Mouse (Mus musculus): ENCODE results near the gene Eid2b. TPM values are rescaled to one million over a fixed set of nuclear protein-coding genes. Genes with fewer than 3 reads are reported as not detected.

Gene Eid2b
- total RNA-seq, 2 experiments from 2014 or later = 40.5 to 41.4 TPM

DNA sequence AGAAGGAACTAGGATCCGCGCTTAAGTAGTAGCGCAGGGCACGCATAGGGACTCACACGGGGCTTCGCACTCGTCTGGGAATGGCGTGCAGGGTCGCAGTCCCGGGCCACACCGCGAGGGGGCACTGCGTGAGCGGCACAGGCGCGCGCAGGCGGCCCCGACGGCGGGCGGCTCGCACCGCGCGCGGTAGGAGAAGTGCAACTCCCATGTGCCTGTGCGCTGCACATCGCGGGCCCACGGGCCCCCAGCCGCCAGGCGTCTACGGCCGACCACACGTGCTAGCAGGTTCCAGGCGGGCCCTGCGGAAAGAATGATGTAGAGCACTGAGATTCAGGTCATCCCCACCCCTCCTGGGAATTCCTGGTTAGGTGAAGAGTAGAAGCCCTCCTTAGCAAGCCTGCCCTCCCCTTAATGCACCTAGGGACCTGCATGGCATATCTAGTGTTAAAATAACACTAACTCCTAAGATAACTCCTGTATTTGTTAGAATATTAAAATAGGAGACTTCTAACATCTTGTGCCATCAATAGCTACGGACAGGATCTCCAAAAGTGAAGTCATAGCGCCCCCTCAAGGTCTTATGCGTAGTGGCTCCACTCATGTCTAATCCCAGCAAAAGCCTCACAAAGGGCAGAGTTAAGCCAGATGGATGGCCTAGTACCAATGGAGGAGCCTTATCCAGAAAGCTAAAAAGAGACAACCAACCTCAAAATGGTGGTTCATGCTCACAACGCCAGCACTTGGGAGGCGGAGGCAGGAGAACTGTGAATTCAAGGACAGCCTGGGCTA lies 21.5 kb downstream of the Eid2b start:
- DNase-seq (ENCODE audit: low spot score in 2 of 2) = peak; percentile 45 to 69

DNA sequence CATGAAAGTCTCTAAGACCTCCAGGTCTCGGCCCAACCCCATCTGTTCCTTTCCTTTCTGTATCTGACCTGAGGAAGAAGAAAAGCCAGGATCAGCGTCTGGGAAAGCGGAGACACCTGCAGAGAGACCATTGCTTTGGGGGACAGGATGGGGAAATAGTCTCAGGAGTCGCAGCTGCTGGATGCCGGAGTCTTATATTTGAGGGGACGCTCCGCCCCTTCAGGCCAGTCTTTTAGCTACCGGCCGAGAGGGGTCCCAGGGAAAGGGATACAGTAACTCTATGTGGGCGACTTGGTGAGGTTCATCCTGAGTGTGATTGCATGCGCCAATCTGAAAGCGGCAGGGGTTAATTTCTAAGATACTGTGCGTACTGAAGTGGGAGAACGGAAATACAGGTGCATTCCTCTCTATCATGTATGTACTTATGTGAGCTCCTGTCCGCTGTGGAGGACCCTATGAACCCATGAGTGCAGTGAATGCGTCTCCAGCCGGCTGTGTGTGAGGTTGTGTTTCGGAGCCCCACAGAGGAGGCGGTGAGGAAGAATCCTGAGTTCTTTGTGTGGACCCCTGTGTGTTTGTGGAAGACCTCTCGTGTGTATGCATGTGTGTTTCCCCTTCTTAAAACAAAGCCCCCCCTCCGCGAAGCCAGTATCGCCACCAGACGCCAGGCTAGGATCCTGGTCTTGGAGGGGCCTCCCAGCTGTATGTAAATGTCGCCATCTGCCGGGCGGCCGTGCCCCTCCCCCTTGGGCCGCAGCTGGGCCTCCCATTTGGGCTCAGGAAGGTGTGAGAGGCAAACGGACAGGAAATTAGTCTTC lies 24.3 kb downstream of the Eid2b start, which contains the start of gene Dll3:
Dll3 (minus strand) TSS at position 623 of the 818 bp plus-strand sequence.
- peak in 1 of 2 experiments; percentile 45 for DNase-seq (ENCODE audit: low spot score in 2 of 2)

DNA sequence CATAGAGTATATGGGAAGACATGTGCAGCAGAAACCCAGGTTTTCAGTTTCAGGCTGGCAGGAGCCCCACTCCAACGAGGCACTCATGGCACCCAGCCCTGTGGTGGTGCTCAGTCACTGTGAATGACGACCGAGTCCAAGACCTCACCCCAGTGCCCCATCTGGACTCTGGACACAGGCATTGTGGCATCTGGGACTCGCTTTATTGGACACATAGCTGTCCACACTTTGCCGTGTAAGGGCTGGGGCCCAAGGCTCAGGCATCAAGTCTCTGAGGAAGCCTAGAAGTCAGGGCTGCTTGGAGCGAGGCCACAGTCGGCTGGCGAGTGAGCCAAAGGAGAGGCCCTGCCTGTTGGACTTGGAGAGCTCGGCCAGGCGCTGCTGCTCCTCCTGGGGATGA lies 28.1 kb downstream of the Eid2b start:
- no peak for DNase-seq (ENCODE audit: low spot score in 2 of 2)

DNA sequence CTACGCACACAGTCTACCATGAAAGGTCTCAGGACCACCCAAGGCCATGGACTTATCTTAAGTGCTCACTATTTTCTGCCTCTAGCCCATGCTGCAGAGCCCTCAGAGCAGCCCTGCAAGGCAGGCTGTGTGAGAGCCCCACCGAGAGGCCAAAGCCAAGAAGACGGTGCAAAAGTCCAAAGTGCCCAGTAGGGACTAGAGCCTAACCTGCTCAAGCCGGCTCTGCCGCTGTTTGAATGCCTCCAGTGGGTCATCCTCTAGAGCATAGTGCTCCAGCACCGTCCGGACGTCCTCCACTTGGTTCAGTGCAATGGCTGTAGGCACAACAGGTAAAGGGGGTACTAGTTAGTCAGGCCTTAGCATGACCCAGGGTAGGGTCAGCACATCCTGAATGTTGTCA lies 28.7 kb downstream of the Eid2b start:
- DNase-seq (ENCODE audit: low spot score in 2 of 2) = no peak

DNA sequence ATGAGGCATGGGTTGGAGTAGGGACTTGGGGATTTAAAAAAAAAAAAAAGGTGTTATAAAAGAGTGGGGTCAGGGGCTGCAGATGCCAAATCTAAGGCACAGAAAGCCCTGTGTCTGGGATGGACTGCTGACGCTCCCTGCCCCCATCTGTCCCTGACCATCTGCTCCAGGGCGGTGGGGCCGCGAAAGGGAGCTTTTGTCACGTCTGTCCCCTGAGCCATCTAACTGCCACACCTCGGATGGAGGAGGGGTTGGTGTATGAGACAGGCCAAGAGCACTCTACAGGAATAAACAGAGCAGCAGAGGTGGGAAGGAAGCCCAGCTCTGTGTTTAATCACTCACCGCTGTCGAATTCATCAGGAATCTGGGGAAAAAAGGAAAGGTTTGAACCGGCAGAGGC lies 32.2 kb downstream of the Eid2b start:
- no peak for DNase-seq (ENCODE audit: low spot score in 2 of 2)

DNA sequence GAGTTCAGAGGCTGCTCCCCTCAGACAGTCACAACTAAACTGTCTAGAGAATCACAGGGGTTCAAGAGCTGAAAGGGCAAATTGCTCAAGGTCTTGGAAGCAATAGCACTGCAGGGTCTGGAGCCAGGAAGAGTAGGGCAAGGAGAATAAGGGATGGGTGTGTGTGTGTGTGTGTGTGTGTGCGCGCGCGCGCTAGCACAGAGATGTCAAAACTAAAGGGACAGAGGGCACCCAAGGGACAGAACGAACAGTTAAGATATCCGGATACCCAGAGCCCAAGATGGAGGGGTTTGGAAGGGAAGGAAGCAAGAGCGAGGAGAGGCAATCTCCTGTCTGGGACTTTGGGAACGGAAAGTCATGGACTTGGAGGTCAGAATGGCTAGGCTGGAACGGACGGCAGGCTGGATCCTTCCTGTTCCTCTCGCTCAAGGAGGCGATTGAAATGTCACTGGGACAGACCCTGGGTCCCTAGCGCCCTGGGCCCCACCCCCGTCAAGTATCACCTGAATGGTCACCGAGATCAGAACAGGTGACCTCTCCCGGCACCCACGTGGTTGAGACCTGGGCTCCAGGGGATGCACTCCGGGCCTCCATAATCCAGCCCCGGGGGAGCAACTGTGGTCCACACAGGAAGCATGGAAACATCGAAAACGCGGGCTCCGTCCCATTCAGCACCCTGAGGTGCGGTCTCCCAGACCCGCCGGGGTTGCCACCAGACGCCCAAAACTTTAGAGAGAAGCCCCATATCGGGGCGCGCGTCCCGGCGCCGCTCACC lies 33.8 kb downstream of the Eid2b start:
- no peak for DNase-seq (ENCODE audit: low spot score in 2 of 2)

DNA sequence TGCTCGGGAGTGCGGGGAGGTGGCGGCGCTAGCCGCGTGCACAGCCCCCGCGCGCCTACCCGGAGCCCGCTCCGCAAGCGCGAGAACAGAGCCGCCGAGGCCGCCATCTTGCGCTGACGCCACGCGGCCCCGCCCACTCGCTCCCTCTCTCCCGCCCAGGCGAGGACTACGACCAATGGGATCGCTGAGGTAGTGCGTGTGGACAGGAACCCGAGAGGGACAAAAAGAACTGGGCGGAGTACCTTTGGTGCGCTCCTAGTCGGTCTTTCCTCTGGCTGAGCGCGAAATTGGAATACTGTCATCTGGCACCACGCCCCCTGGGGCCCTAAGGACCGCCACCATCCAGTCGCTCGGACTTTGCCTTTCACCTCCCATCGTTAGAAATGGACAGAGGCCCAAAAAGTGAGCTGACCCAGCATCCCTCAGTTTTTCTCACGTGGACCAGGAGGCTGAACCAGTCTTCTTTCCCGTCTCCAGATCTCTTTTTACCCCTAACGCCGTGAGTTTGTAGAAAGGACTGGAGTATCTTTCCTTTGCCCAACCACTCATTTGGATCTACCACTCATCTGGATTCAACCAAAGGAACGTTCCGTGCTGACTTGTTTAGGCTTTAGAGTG lies 34.5 kb downstream of the Eid2b start, which contains the start of gene Timm50:
Timm50 (minus strand) TSS at position 147 of the 618 bp plus-strand sequence.
- DNase-seq (ENCODE audit: low spot score in 2 of 2) = peak; percentile 97 to 99

DNA sequence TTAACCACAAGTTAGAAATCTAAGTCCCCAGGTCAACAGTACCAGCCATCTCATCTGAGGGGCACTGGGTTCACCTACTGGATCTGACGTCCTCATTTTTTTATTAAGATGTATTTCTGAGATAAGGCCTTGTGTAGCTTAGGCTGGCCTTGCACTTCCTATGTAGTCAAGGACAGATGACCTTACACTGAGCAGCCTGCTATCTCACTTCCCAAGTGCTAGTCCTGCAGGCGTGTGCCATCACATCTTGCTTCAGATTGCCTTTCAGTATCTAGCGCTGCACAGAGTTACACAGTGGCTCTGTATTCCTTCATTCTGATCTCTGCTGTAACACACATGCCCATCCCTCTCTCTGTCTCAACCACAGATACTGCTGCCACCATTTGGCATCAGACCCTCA lies 40.5 kb downstream of the Eid2b start:
- DNase-seq (ENCODE audit: low spot score in 2 of 2) = no peak

DNA sequence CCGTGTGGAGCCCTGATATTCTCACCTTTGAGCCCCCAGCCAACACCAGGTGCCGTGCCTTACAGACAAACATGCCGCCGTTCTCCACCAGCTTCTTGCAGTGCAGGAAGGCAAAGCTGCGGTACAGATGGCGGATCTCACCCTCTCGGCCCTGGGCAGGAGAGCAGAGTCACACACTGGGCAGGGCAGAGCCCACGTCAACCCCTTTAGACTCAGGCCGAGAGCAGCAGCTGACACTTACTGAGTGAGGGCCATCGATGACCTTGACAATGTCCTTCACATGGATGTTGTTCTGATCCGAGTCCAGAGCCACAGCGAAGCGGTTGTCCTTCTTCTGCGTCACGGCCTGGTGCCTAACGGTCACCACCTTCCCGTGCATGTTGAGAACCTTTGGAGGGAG lies 41.2 kb downstream of the Eid2b start:
- no peak for DNase-seq (ENCODE audit: low spot score in 2 of 2)

DNA sequence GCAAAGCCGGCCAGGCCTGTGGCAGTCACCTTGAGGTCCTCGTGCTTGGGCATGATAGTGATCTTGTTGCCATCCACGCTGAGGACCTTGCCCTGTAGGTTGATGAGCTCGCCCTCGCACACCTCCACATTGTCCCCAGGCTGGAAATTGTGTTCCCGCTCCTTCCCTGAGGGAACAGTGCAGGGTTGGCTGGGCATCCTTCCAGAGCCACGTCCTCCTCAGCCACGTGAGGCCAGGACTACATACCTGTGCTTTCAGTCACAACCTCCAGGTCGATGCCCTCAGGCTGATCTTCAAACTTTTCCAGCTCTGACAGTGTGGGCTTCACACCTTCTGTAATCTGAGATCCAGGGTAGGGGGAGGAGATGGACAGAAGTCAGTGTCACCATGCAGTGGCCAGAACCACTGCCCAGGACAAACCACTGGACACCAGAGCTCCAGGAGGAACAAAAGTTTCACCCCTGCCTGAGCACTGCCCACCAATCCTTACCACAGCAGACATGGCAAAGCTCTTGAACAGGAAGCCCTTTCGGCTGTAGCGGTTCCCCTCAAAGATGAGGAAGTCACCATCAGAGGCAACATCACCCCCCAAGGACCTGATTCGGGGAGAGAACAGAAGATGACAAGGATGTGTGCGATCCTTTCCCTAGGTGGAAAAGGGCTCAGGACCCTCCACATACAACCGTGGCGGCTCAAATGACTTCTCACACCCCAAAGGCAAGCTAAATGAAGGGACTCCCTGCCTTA lies 44.6 kb downstream of the Eid2b start:
- DNase-seq (ENCODE audit: low spot score in 2 of 2) = no peak

DNA sequence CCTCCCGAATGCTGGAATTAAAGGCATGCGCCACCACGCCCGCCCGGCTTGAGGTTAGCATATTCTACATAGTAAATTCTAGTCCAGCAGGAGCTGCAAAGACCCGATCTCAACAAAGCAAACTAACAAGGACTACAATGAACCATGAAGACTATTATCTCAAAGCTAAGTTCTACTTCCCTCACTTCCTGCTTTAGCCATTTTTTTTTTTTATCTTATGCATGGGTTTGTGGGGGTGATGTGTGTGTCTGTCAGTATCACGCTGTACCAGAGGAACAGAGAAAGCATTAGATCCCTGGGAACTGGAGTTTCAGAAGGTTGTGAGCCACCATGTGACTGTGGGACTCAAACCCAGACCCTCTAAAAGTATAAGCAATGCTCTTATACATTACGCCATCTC lies 47.8 kb downstream of the Eid2b start:
- no peak for DNase-seq (ENCODE audit: low spot score in 2 of 2)

DNA sequence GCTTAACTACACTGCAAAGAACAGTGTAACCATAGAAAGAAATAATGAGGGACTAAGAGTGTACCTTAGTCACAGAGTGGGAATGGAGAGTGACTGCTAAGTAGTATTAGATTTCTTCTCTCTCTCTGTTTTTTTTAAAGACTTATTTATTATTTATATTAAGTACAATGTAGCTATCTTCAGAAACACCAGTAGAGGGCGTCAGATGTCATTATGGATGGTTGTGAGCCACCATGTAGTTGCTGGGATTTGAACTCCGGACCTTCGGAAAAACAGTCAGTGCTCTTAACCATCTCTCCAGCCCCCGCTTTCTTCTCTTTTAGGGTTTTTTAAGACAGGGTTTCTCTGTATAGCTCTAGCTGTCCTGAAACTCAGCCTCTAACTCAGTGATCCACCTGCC lies 48.9 kb downstream of the Eid2b start:
- no peak for DNase-seq (ENCODE audit: low spot score in 2 of 2)

DNA sequence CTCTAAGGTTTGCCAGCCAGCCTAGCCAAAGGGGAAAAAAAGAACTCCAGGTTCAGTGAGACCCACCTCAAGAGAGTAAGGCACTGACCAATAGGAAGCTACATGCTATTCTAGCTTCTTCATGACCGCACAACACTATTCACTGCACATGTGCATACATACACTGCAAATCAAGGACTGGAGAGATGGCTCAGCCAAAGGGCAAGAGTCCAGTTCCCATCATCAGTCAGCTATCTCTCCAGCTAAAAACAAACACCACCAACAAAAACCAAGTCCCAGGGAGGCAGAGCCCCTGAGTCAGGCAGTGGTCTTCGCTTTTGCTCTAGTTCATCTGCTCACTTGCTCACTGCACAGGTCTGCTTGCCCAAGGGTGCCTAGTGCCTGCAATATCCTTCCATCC lies 50.7 kb downstream of the Eid2b start:
- DNase-seq (ENCODE audit: low spot score in 2 of 2) = no peak

Other genes with a start within 250 kb of the Eid2b start
- gene Psmc4, start 227.6 kb upstream of the Eid2b start, total RNA-seq (2021) = 100 to 1,000 TPM; 121 to 126 TPM
- 1 to 10 TPM; 1.3 to 2.2 TPM for gene Fcgbp, start 206.5 kb upstream of the Eid2b start, total RNA-seq (2021)
- under 1 TPM; 0.05 to 0.12 TPM for gene 9530053A07Rik, start 148.3 kb upstream of the Eid2b start, total RNA-seq (2021)
- 10 to 100 TPM; 53.0 to 58.7 TPM for gene Fbl, start 108.0 kb upstream of the Eid2b start, total RNA-seq (2021)
- 10 to 100 TPM; 37.5 to 43.5 TPM for gene Dyrk1b, start 98.3 kb upstream of the Eid2b start, total RNA-seq (2021)
- gene Eid2, start 9.9 kb upstream of the Eid2b start, total RNA-seq (2021) = 10 to 100 TPM; 65.7 to 66.1 TPM
- 1 to 10 TPM; 2.4 to 3.0 TPM for gene Selenov, start 13.4 kb downstream of the Eid2b start, total RNA-seq (2021)
- 1 to 10 TPM; 4.9 to 5.1 TPM for gene Dll3, start 24.5 kb downstream of the Eid2b start, total RNA-seq (2021)
- 10 to 100 TPM; 40.1 to 44.8 TPM for gene Timm50, start 34.3 kb downstream of the Eid2b start, total RNA-seq (2021)
- 100 to 1,000 TPM; 109 TPM for gene Supt5, start 61.0 kb downstream of the Eid2b start, total RNA-seq (2021)
- gene Rps16, start 72.9 kb downstream of the Eid2b start, total RNA-seq (2021) = 100 to 1,000 TPM; 464 to 499 TPM
- 10 to 100 TPM; 11.6 to 12.3 TPM for gene Plekhg2, start 94.9 kb downstream of the Eid2b start, total RNA-seq (2021)
- 1 to 10 TPM; 3.6 to 3.9 TPM for gene Zfp36, start 102.5 kb downstream of the Eid2b start, total RNA-seq (2021)
- 10 to 100 TPM; 19.3 to 20.1 TPM for gene Med29, start 115.0 kb downstream of the Eid2b start, total RNA-seq (2021)
- 10 to 100 TPM; 73.5 to 74.2 TPM for gene Paf1, start 115.2 kb downstream of the Eid2b start, total RNA-seq (2021)
- 1 to 10 TPM; 3.2 to 3.8 TPM for gene Gmfg, start 159.7 kb downstream of the Eid2b start, total RNA-seq (2021)
- 10 to 100 TPM; 80.1 to 83.1 TPM for gene Lrfn1, start 174.2 kb downstream of the Eid2b start, total RNA-seq (2021)
- not detected for gene Ifnl2, start 232.7 kb downstream of the Eid2b start, total RNA-seq (2021)
- not detected for gene Ifnl3, start 245.1 kb downstream of the Eid2b start, total RNA-seq (2021)